Mouse (Mus musculus): Measurements from ENCODE around the gene Zfp362. TPM values are rescaled to one million over a fixed set of nuclear protein-coding genes. Genes with fewer than 3 reads are reported as not detected.
A peak's percentile ranks its signal among the peaks of the same experiment; 100 is the strongest.

Gene Zfp362
- total RNA-seq, 2 experiments from 2014 or later = 11.9 to 12.0 TPM

DNA sequence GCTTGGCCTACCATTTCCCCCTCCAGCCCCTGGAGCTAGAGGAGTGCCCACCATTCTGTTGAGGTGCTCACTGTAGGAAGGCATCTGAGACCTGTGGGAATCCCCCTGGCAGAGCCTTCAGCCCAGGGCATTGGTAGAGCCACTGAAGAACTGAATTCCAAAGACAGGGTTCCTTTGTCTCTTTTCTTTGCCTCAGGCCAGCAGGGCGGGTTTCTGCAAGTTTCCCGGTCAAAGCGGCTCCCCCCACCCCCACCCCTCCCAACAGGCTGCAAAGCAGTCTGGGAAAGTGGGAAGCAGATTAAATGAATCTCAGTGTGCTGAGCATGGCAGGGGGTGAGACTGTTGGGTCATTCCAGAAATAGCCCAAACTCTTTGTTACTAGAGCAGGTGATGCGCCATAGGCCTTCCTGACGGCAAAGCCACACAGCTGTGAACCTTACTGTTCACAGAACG lies 68.7 kb downstream of the Zfp362 start:
- DNase-seq = no peak
- intact Hi-C loops (cut with DNase I; ENCODE audit: low total_unique reads) = no loop called here

GRCm38 (mm10) chr4:128734721-128735671 lies 70.8 kb downstream of the Zfp362 start:
- DNase-seq = no peak
- intact Hi-C loops (cut with DNase I; ENCODE audit: low total_unique reads) = no loop called here

- intact Hi-C loops (cut with DNase I; ENCODE audit: low total_unique reads) = no loop called here
- DNase-seq = peak; percentile 75
Observed at GRCm38 (mm10) chr4:128734217-128734616, 71.6 kb downstream of the Zfp362 start.

DNA sequence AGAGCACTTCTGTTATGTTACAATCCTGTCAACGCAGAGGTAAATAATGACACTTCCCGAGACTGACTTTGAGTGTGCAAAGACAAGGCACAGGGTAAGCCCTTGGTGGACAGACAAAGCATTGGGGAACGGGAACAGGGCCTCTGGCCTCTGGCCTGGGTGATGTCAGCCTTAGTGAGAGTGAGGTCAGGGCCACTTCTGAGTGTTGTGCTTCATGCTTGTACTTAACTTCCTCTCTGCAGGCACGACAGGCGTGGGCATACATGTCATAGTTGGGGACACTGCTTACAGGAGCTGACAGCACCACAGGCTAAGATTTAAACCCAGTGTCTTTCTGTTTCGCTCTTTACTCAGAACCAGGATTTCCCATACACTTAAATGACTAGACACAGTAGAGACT lies 72.3 kb downstream of the Zfp362 start:
- intact Hi-C loops (cut with DNase I; ENCODE audit: low total_unique reads) = no loop called here
- no peak for DNase-seq

- intact Hi-C loops (cut with DNase I; ENCODE audit: low total_unique reads) = no loop called here
Observed at GRCm38 (mm10) chr4:128732794-128733193, 73.1 kb downstream of the Zfp362 start.

DNA sequence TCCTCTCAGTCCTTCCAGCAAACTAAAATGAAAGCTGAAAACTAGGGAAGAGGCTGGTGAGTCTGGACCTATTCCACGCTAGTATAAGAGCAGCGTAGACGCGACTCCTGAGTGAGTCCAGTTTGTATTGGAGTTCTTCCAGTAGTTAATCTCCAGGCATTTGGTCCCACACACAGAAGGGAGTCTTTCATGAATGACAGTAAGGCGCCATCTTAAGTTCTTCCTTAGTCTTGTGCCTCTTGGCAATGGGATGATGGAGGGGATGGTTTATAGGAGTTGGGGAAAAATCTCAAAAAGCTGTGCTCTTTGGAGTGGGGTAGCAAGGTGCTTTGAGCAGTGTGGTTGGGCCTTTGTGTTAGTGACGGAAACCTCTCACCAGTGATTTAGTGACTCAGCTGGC lies 75.6 kb downstream of the Zfp362 start:
- DNase-seq = no peak
- intact Hi-C loops (cut with DNase I; ENCODE audit: low total_unique reads) = no loop called here

More at GRCm38 (mm10) chr4:128732794-128733193, 73.1 kb downstream of the Zfp362 start:
- DNase-seq = no peak

DNA sequence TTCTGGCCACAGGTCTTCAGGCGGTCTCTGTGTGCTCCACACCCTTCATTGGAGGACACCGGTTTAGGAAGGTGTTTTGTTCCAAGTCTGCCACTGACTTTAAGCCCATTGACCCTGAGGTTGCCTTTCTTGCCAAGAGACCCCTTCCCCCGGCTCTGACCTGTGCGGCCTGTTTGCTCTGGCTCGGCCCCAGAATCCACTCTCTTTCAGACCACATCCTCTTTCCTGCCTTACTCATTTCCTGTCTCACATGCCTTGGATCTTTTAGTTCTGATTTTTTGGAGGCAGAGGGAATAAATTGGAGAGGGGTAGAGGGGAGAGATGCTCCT lies 76.2 kb downstream of the Zfp362 start:
- DNase-seq = no peak
- intact Hi-C loops (cut with DNase I; ENCODE audit: low total_unique reads) = no loop called here

DNA sequence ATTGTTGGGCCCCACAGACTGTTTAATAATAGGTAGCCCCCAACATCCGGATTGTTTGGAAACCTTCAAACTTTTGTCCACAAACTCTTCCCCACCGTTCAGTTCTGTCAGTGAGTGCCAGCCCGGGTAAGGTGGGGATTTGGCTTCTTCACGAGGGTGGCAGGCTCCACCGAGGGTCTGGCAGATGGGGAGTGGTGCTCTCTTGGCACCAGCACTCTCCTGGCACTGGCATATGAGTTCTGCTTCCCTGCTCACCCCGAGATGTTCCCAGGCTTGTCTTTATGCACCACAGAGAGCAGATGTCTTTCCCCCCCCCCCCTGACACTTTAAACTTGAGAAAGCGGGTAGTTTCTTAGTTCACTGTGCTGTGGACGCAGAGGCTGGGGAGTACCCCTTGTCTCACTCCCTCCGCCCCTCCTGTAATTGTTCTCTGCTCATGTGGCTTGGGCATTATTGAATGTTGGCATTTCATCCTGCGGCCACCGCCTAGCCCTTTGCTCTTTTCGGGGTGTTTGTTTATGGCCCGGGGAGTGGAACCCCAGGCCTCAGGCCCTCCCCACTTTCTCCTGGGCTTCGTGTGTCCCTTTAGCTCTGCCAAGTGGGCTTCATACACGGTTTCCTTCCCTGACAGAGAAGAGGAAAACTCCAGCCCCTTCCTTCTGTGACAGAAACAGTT lies 76.7 kb downstream of the Zfp362 start:
- DNase-seq = no peak
- intact Hi-C loops (cut with DNase I; ENCODE audit: low total_unique reads) = no loop called here

GRCm38 (mm10) chr4:128728431-128728851 lies 77.4 kb downstream of the Zfp362 start:
- DNase-seq = no peak
- intact Hi-C loops (cut with DNase I; ENCODE audit: low total_unique reads) = no loop called here

DNA sequence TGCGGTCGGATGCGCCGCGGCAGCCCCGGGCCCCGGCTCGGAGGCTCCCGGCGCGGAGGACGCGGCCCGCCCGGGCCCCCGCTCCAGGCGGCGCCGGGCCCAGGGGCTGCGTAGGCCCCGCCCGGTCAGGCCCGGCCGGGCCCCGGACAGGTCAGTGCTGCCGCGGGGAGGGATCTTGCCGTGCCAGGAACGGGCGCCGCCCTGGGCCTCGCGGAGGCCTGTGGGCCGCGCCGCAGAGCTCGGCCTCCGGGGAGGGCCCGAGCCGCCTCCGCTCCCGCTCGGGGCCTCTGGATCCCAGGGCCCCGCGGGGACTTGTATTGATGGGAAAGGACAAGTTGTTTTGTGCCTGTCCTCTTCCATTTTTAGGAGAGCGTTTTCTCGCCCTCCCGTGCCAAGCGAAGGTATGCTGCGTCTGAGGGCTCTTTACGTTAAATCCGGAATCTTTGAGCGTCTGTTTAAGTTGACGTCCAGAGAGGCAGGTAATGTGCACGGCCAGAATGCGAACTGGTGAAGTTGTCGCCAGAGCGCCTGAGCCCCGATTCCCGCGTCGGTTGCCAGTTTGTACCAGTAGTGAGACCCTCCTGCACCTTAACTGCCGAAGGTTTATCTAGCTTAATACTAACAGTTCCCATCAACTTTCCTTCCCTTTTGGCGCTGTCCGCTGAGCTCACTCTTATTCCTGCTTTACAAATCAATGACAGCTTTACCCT lies 78.0 kb downstream of the Zfp362 start:
- DNase-seq = peak; percentile 71
- intact Hi-C loops (cut with DNase I; ENCODE audit: low total_unique reads) = no loop called here

DNA sequence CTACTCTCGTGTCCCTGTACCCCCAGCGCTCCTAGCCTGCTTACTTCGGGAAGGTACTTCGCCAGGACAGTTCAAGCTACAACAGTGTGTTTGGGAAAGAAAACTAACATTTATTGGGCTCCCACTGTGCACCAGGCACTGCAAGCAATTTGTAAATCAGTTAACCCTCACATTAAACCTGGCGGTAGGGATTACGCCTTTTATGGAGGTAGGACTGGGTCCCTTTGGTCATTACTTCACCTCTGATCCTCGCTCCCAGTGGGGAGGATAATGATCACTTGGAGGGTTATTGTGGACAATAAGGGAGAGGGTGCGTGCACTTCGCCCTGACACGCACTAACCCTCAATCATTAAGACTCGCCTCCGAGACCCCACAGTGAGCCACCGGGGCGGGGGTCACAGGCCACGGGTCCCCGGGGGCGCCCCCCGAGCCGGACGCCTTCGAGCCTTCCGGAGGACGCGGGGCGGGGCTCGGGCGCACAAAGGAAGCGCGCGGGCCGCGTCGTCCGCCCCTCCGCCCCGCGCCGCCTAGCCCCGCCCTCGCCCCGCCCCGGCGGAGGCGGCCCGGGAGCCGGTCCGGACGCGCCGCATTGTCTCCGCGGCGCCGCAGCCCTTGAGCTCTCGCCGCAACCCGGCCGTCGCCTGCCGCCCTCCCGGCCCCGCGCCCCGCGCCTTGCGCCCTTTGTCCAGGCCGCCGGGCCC lies 78.7 kb downstream of the Zfp362 start:
- DNase-seq = peak; percentile 85
- intact Hi-C loops (cut with DNase I; ENCODE audit: low total_unique reads) = no loop called here

DNA sequence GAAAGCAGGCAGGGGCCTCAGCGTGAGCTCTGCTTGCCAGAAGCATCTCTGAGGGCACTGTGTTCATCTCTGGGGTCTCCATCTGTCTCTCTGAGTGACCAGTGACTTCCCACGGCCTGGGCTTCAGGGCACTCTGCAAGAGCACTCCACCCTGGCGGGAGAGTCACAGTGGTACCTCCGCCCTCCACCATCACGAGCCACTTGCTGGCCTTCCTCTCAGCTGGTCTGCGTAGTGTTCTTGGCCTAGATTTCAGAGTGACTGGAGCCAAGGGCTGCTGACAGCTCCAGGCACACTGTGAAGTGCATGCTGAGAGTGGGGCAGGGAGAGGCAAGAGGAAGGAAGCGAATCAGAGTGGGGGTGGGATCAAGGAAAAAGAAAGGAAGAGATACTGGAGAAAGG lies 81.8 kb downstream of the Zfp362 start:
- DNase-seq = no peak

GRCm38 (mm10) chr4:128723431-128723830 lies 82.4 kb downstream of the Zfp362 start:
- intact Hi-C loops (cut with DNase I; ENCODE audit: low total_unique reads) = no loop called here
- no peak for DNase-seq

More for the DNA sequence above, 81.8 kb downstream of the Zfp362 start:
- intact Hi-C loops (cut with DNase I; ENCODE audit: low total_unique reads) = no loop called here

Other genes starting within 250 kb of the Zfp362 start
- gene Zscan20, start 195.9 kb downstream of the Zfp362 start, total RNA-seq (2021) = 1 to 10 TPM; 1.7 to 3.2 TPM
- gene Tlr12, start 187.4 kb downstream of the Zfp362 start, total RNA-seq (2021) = not detected
- gene Phc2, start 151.3 kb downstream of the Zfp362 start, total RNA-seq (2021) = 10 to 100 TPM; 27.1 to 27.9 TPM
- under 1 TPM; 0.06 to 0.18 TPM for gene A3galt2, start 50.7 kb downstream of the Zfp362 start, total RNA-seq (2021)
- 1 to 10 TPM; 1.1 to 1.4 TPM for gene Trim62, start 77.5 kb upstream of the Zfp362 start, total RNA-seq (2021)
- 1 to 10 TPM; 1.8 to 2.6 TPM for gene Azin2, start 156.4 kb upstream of the Zfp362 start, total RNA-seq (2021)
- gene Ak2, start 185.9 kb upstream of the Zfp362 start, total RNA-seq (2021) = 10 to 100 TPM; 43.4 to 46.2 TPM